Mouse (Mus musculus) layer of hippocampus, adult 11-12 months (tissue): ENCODE data around the gene Cygb.
"Not testable (repeated sequence)": the region's sequence is repeated elsewhere in the genome, so short reads cannot be mapped to it uniquely, and the experiment has no call there.

Experiments used
- DNase-seq: peaks from one replicate; pipeline ENCODE4 v3.0.0; 2022; ENCODE audit warnings: low spot score

Gene Cygb

GRCm38 (mm10) chr11:116636607-116637006 lies 17.5 kb downstream of the Cygb start:
- not testable (repeated sequence) for DNase-seq

DNA sequence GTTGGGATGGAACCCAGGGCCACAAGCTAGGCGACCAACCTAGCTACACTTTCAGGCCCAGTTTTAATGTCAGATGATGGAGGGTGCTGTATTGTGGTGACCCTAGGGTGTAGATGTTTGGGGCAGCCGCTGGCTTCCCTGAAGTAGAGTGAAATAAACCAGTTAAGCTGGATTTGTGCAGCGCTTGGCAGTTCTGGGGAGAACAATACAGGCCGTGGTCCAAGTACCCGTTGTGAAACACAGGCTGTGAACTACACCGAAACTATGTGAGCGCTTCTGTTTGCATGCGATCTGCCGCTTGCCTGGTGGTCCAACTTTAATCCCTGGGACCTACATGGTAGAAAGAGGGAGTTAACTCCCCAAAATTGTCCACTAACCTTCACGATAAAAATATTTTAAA lies 21.2 kb downstream of the Cygb start:
- DNase-seq, result no peak

GRCm38 (mm10) chr11:116630171-116630965 lies 23.7 kb downstream of the Cygb start:
- no peak for DNase-seq

DNA sequence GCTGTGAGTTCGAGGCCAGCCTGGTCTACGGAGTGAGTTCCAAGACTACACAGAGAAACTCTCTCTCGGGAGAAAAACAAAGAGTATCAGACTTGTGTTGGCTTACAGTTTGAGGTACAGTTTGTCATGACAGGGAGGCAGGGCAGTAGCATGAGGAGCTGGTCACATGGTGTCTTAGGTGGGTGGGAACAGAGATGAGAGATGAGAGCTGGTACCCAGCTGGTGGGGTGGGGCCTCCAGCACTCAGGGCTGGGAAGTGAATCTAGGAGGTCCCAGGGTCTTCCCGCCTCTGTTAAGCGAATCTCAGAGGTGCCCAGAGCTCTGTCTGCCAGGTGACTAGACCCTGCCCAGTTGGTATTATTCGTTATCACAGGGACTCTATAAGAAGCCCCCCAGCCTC lies 24.6 kb downstream of the Cygb start:
- no peak for DNase-seq

DNA sequence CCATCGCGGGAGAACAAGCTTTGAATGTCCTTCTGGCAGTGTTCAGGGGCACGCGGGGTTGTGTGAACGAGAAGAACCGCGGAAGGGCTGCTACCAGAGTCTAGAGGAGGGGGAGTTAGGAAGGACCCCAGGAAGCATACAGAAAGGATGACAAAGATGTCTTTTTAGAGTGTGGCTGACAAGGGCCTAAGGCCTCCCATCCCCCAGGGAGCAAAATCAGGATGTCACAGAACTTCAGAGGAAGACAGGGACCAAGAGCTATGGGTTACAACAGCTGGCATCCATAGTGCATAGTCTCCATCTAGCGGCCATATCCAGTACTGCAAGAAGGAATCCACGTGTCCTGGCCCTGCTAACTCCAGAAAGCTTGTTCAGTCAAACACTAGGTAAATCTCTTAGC lies 25.4 kb downstream of the Cygb start:
- DNase-seq, result peak; percentile 94

DNA sequence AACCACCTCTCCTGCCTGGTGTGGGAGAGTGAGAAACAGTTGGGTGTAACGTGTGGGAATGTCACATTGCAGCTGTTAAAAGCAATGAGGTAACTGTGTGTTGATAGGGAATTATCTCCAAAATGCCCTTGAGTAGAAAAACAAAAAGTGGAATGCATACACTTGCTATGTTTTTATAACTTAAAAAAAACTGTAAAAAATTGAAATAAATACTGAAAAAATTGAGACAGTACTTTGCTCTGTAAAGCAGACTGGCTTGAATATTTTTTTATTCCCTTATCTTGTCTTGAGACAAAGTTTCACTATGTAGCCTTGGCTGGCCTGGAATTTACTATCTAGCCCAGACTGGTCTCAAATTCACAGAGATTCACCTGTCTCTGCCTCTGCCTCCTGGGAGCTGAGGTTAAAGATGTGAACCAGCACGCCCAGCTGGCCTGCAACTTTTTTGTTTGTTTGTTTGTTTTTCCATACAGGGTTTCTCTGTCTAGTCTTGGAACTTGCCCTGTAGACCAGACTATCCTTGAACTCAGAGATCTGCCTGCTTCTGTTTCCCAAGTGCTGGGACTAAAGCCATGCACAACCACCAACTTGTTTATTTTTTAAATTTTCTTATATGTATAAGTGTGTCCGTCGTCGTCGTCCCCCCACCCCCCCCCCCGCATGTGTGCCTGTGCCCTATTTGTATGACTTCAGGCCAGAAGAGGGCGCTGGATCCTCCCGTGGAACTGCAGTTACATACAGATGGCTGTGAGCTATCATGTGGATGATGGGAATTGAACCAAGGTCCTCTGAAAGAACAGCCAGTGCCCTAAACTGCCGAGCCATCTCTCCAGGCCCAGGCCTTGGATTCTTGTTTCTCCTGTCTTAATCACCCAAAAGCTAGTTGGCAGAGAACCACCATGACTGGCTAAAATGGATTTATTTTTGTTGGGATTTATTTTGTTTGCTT lies 26.8 kb downstream of the Cygb start:
- DNase-seq, result no peak

DNA sequence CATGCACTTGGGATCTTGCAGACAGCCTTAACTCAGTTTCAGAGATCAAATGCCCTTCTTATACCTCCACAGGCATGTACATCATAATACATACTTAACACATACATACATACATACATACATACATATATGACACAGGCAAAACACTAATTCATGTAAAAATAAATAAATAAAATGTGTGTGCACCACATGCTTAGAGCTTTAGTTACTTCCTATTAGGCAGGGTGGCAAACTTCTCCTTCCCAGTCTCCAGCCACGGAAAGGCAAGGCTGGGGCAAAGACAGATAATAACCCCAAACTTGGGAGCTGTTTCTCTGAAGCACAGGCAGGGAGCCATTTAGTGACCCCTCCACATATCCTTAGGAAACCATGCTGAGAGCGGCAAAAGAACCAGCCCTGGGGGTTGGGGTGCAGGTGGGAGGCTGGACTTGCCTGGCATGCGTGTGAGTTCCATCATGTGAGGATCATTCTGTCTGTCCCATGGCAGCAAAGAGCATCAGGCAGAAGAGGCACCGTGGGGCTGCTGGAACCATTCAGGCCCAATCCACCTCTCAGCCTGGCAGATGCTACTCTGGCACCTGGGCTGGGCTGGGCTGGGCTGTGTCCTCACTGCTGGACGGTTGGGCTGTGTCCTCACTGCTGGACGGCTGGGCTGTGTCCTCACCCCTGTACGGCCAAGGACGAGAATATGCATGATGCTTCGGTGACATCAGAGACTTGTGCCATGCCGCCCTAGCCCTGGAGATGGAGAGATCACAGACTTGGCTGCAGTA lies 27.6 kb downstream of the Cygb start, which contains the start of gene Rhbdf2:
TSS of gene Rhbdf2 (minus strand) at position 721 of the 773 bp plus-strand sequence.
- no peak for DNase-seq

GRCm38 (mm10) chr11:116625081-116626000 lies 28.8 kb downstream of the Cygb start:
- DNase-seq, result peak; percentile 53

DNA sequence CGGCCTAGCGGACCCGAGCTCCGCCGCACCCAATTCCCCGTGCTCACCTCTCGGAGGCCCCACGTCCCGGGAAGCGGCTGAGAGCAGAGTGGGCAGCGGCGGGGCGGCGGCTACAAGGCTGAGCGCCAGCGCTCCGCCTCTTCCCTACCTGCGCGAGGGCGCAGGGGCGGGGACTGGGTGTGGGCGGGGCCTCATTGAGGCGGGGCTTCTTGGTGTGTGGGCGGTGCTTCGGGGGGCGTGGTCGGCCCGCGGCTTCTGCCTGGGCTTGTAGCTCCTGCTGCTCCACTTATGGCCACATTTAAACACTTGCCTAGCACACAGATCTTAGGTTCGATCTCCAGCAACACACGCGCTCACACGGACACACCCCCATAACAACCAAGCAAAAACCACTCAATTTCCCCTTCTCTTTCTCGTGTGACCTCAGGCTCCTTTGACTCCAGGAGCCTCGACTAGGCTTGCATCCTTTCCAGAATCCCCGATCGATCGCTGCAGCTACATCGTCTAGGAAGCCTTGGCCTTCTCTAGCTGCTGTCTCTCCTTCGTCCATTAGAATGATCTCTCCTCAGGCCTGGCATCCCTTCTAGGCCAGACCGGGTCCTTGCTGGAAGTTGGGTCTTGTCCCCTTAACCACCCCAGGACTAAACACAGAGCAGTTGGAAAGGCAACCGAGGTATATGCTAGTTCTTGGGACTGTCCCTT lies 29.8 kb downstream of the Cygb start:
- DNase-seq, result peak; percentile 34

DNA sequence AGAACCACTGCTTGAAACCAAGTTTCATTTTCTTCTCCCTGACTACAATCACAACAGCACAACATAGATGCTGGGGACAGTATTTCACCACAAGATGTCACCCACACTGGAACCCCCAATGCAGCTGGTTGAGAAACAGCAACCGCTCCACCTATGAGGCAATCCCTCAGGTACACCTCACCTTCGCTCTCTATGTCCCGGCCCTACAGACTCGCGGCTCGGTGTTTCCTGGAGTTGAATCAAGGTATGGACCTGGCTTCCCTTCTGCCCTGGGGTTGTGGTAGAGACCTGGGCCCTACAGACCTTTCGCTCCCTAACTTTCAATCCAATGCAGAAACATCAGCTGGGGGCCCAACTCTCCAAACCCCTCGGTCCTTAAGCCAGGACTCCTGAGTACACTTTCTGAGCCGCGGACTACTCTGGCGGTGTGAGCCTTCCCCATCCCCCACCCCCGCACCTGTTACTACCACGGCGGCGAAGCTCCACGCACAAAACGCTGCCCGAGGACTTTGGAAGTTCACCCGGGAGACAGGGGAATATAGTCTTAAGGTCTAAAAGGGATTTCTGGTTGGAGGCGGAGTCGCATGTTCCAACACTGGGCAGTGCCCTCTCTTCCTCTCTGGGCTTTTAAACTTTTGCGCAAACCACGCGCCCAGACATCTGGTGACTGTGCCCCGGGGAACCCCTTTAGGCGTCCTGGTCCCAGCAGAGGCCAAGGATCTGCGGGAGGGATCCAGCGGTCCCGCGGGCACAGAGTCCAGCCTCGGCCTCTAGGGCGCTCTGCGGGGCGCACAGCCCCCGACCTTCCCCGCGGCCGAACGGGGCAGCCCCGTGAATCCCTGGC lies 30.6 kb downstream of the Cygb start:
- DNase-seq, result no peak

- DNase-seq, result peak; percentile 40
Measured at GRCm38 (mm10) chr11:116621258-116621704, 32.8 kb downstream of the Cygb start.

GRCm38 (mm10) chr11:116620559-116621253 lies 33.4 kb downstream of the Cygb start:
- no peak for DNase-seq

- DNase-seq, result no peak
Measured at GRCm38 (mm10) chr11:116620073-116620472, 34.0 kb downstream of the Cygb start.

- no peak for DNase-seq
Measured at GRCm38 (mm10) chr11:116619561-116619960, 34.6 kb downstream of the Cygb start.

- no peak for DNase-seq
Measured at GRCm38 (mm10) chr11:116619156-116619555, 35.0 kb downstream of the Cygb start.

DNA sequence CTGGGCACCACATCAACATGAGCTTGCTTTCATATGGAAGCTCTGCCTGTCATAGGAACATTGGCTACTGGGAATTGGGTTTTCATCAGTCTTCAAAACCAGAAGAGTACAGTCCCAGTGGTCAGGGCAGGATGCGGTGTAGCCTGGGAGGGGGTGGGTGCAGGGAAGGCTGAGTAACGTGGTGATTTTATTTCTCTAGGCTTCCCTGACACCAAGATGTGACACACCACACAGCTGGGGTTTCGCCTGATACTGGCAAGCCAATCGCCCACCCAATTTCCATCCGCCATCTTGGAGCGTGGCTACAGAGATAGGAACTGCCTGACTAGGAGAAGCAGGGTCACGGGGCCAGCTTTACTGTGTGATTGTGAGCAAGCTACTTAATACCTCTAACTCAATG lies 35.4 kb downstream of the Cygb start:
- DNase-seq, result no peak

DNA sequence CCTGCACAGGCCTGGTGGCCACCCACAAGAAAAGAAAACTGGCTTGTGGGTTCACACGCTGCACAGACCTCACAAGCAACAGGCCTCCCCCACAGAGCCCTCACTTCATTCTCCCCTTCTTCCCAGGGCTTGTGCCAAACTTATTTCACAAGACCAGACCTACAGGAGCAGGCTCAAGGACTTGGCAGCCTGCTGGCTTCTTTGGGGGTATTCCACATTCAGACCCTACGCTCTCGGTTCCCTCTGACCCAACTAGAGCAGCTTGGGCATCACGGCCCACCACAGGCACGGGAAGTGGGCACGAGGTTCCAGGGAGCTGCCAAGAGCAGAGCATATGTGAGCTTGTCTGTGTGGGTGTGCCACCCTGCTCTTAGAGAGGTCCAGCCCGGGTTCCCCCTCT lies 36.5 kb downstream of the Cygb start:
- peak; percentile 29 for DNase-seq

- DNase-seq, result peak; percentile 24
Measured at GRCm38 (mm10) chr11:116616438-116617118, 37.5 kb downstream of the Cygb start.
